Mouse (Mus musculus) forebrain, embryonic 13.5 days (tissue): ENCODE measurements around the gene Gm12789. TPM values are rescaled to one million over a fixed set of nuclear protein-coding genes. Genes with fewer than 3 reads are reported as not detected.
"Not testable (repeated sequence)": the region's sequence is repeated elsewhere in the genome, so short reads cannot be mapped to it uniquely, and the experiment has no call there.

Source experiments
- ATAC-seq: fragments of 200-750 bp; cut with Nextera tagmentation; 2 replicates; pipeline ENCODE4 v1.8.0; 2017
- H3K27ac ChIP-seq: fragments of 300-500 bp; sonication (generic); 2 replicates; pipeline ENCODE4 v1.5.1; 2015; ENCODE audit warnings: inconsistent platforms, mild to moderate bottlenecking, moderate library complexity
- H3K27me3 ChIP-seq: fragments of 300-500 bp; sonication (generic); 2 replicates; pipeline ENCODE4 v1.6.1; 2015; ENCODE audit warnings: mild to moderate bottlenecking, inconsistent platforms
- H3K36me3 ChIP-seq: fragments of 300-500 bp; sonication (generic); 2 replicates; pipeline ENCODE4 v1.6.1; 2015; ENCODE audit warnings: mild to moderate bottlenecking, inconsistent platforms; ENCODE audit not compliant: poor library complexity, severe bottlenecking
- H3K4me1 ChIP-seq: fragments of 300-500 bp; sonication (generic); 2 replicates; pipeline ENCODE4 v1.6.1; 2015; ENCODE audit warnings: inconsistent platforms
- H3K4me2 ChIP-seq: fragments of 300-500 bp; sonication (generic); 2 replicates; pipeline ENCODE4 v1.6.1; 2015; ENCODE audit warnings: inconsistent platforms, mild to moderate bottlenecking, moderate library complexity
- H3K4me3 ChIP-seq: fragments of 300-500 bp; sonication (generic); 2 replicates; pipeline ENCODE4 v1.5.1; 2015; ENCODE audit warnings: mild to moderate bottlenecking, inconsistent platforms
- H3K9ac ChIP-seq: fragments of 300-500 bp; sonication (generic); 2 replicates; pipeline ENCODE4 v1.6.1; 2015; ENCODE audit warnings: mild to moderate bottlenecking, inconsistent platforms
- H3K9me3 ChIP-seq: fragments of 300-500 bp; sonication (generic); replicated peaks from 2 replicates; pipeline ENCODE4 v1.6.1; 2016; ENCODE audit warnings: inconsistent platforms
- WGBS: fragments of 180-500 bp; shearing (Covaris S2); methylation state at CpG from one replicate; pipeline ENCODE4 v1.1.7; 2015; 5-methylcytosine and 5-hydroxymethylcytosine counted together
- polyA plus RNA-seq: library from polyadenylated mRNA; unstranded; fragments of >200 nt; fragmentation: Nextera tagmentation; extraction: Ambion mirVana; gene quantifications from 2 replicates; pipeline ENCODE4 v1.2.1, GENCODE M21; 2015

Gene Gm12789
- polyA plus RNA-seq: not detected in 2 replicates

GRCm38 (mm10) chr4:101986326-101986725 lies at the start of gene Gm12789:
Gene Gm12789 (plus strand): TSS chr4:101986626.
- H3K4me2 ChIP-seq, H3K27me3 ChIP-seq, H3K9me3 ChIP-seq, H3K4me3 ChIP-seq, ATAC-seq, H3K4me1 ChIP-seq, H3K36me3 ChIP-seq, H3K27ac ChIP-seq, H3K9ac ChIP-seq: not testable (repeated sequence)
- 86% methylated on average over 2 of the region's 2 CpGs for WGBS

GRCm38 (mm10) chr4:101940107-101940506 lies 46.3 kb upstream of the Gm12789 start, which contains the start of gene Gm12794:
Gene Gm12794 (plus strand): TSS chr4:101940407.
- not testable (repeated sequence) for ATAC-seq, H3K9me3 ChIP-seq, H3K4me3 ChIP-seq, H3K4me1 ChIP-seq, H3K36me3 ChIP-seq, H3K27ac ChIP-seq, H3K4me2 ChIP-seq, H3K9ac ChIP-seq, H3K27me3 ChIP-seq
- 76% methylated on average over 2 of the region's 2 CpGs for WGBS

GRCm38 (mm10) chr4:101980949-101981348 lies 5.5 kb upstream of the Gm12789 start, which contains the start of gene Gm12790:
Gene Gm12790 (minus strand): TSS chr4:101981049.
- H3K4me3 ChIP-seq, H3K9me3 ChIP-seq, H3K4me2 ChIP-seq, H3K27me3 ChIP-seq, H3K9ac ChIP-seq, H3K36me3 ChIP-seq, H3K4me1 ChIP-seq, H3K27ac ChIP-seq, ATAC-seq: not testable (repeated sequence)
- 100% methylated on average over 1 of the region's 5 CpGs for WGBS

- Histone ChIP-seq H3K4me2 (no peak overlapping the region), H3K27me3 (no peaks in the 10 kb centered on the region), H3K9ac (no peak overlapping the region), H3K36me3 (no peaks in the 10 kb centered on the region), H3K9me3 (no peaks in the 10 kb centered on the region), H3K27ac (no peak overlapping the region), H3K4me3 (no peak overlapping the region), H3K4me1 (no peaks in the 10 kb centered on the region)
- ATAC-seq: no peak
- 89% methylated on average over 5 of the region's 5 CpGs for WGBS
Observed at GRCm38 (mm10) chr4:101985678-101986077, 748 bp upstream of the Gm12789 start.

- no peak overlapping the region for H3K4me3 ChIP-seq
- no peaks in the 10 kb centered on the region for H3K27me3 ChIP-seq
- H3K4me1 ChIP-seq: no peaks in the 10 kb centered on the region
- H3K36me3 ChIP-seq: no peaks in the 10 kb centered on the region
- H3K4me2 ChIP-seq: no peak overlapping the region
- no peak overlapping the region for H3K27ac ChIP-seq
- H3K9ac ChIP-seq: no peak overlapping the region
- 91% methylated on average over 5 of the region's 5 CpGs for WGBS
- H3K9me3 ChIP-seq: no peaks in the 10 kb centered on the region
- ATAC-seq: no peak
Observed at GRCm38 (mm10) chr4:101997426-101997825, 11.0 kb downstream of the Gm12789 start.

- peak; percentile 88 for ATAC-seq
- H3K27me3 ChIP-seq: no peaks in the 10 kb centered on the region
- no peak overlapping the region for H3K4me3 ChIP-seq
- H3K9me3 ChIP-seq: no peaks in the 10 kb centered on the region
- no peaks in the 10 kb centered on the region for H3K36me3 ChIP-seq
- H3K9ac ChIP-seq: no peak overlapping the region
- H3K27ac ChIP-seq: no peak overlapping the region
- no peaks in the 10 kb centered on the region for H3K4me1 ChIP-seq
- no peak overlapping the region for H3K4me2 ChIP-seq
- WGBS: 40% methylated on average over 15 of the region's 15 CpGs
Observed at GRCm38 (mm10) chr4:101998267-101998922, 12.0 kb downstream of the Gm12789 start.

- Histone ChIP-seq H3K9ac (no peak overlapping the region), H3K9me3 (no peaks in the 10 kb centered on the region), H3K36me3 (no peaks in the 10 kb centered on the region), H3K4me2 (no peak overlapping the region), H3K4me3 (no peak overlapping the region), H3K27ac (no peak overlapping the region), H3K4me1 (no peaks in the 10 kb centered on the region), H3K27me3 (no peaks in the 10 kb centered on the region)
- ATAC-seq: no peak
- 88% methylated on average over 6 of the region's 6 CpGs for WGBS
Observed at GRCm38 (mm10) chr4:102026619-102027018, 40.2 kb downstream of the Gm12789 start.

Other genes with a start within 250 kb of the Gm12789 start
- not detected in 2 replicates for gene B020004J07Rik, start 142.6 kb upstream of the Gm12789 start, polyA plus RNA-seq
- not detected in 2 replicates for gene C130073F10Rik, start 92.8 kb upstream of the Gm12789 start, polyA plus RNA-seq
- gene Gm12800, start 77.5 kb upstream of the Gm12789 start, polyA plus RNA-seq: not detected in 2 replicates
- gene Gm12794, start 46.2 kb upstream of the Gm12789 start, polyA plus RNA-seq: not detected in 2 replicates
- not detected in 2 replicates for gene Gm12790, start 5.6 kb upstream of the Gm12789 start, polyA plus RNA-seq
- gene Pde4b, start 100.9 kb downstream of the Gm12789 start, polyA plus RNA-seq: 12.7 and 14.5 TPM in 2 replicates